Mouse (Mus musculus): ENCODE data around the gene Gmeb1. TPM values are rescaled to one million over a fixed set of nuclear protein-coding genes. Genes with fewer than 3 reads are reported as not detected.
"Not testable (repeated sequence)": the region's sequence is repeated elsewhere in the genome, so short reads cannot be mapped to it uniquely, and the experiment has no call there.

Gmeb1 gene
- polyA plus RNA-seq, 1 experiment = 13.5 TPM

GRCm38 (mm10) chr4:132245643-132246042 lies 15.8 kb downstream of the Gmeb1 start:
- no peak for TF ChIP-seq CTCF (IDR thresholded peaks at IDR 0.05; ENCODE audit: extremely low read depth, insufficient read length, insufficient replicate concordance, low read depth, low read length)
- TF ChIP-seq POLR2A (IDR thresholded peaks at IDR 0.05; ENCODE audit: low read depth, low read length) = no peak
- H3K4me1 ChIP-seq (ENCODE audit: control insufficient read depth, insufficient read depth, insufficient read length, low read length) = no peaks in the 10 kb centered on the region
- WGBS = 89% methylated on average over 3 of the region's 3 CpGs
- no peak overlapping the region for H3K27ac ChIP-seq (ENCODE audit: insufficient read depth, low read depth, low read length)
- no peaks in the 10 kb centered on the region for H3K27me3 ChIP-seq (ENCODE audit: control insufficient read depth, insufficient read depth, low read length)
- H3K4me3 ChIP-seq (ENCODE audit: low read depth, low read length) = no peak overlapping the region
- H3K36me3 ChIP-seq (ENCODE audit: control insufficient read depth, insufficient read depth, low read length) = peaks cover 32% of the 10 kb centered on the region

GRCm38 (mm10) chr4:132241208-132241607 lies 20.2 kb downstream of the Gmeb1 start:
- TF ChIP-seq POLR2A (IDR thresholded peaks at IDR 0.05; ENCODE audit: low read depth, low read length) (no peak), CTCF (IDR thresholded peaks at IDR 0.05; ENCODE audit: extremely low read depth, insufficient read length, insufficient replicate concordance, low read depth, low read length) (no peak)
- H3K36me3 ChIP-seq (ENCODE audit: control insufficient read depth, insufficient read depth, low read length) = peaks cover 29% of the 10 kb centered on the region
- WGBS = 90% methylated on average over 3 of the region's 3 CpGs

GRCm38 (mm10) chr4:132240367-132240766 lies 21.0 kb downstream of the Gmeb1 start:
- Histone ChIP-seq H3K4me3 (ENCODE audit: low read depth, low read length) (no peak overlapping the region), H3K27me3 (ENCODE audit: control insufficient read depth, insufficient read depth, low read length) (no peaks in the 10 kb centered on the region), H3K27ac (ENCODE audit: insufficient read depth, low read depth, low read length) (no peak overlapping the region), H3K4me1 (ENCODE audit: control insufficient read depth, insufficient read depth, insufficient read length, low read length) (no peaks in the 10 kb centered on the region), H3K36me3 (ENCODE audit: control insufficient read depth, insufficient read depth, low read length) (peaks cover 29% of the 10 kb centered on the region)
- WGBS = 86% methylated on average over 3 of the region's 3 CpGs
- TF ChIP-seq POLR2A (IDR thresholded peaks at IDR 0.05; ENCODE audit: low read depth, low read length) (no peak), CTCF (IDR thresholded peaks at IDR 0.05; ENCODE audit: extremely low read depth, insufficient read length, insufficient replicate concordance, low read depth, low read length) (no peak)

More at GRCm38 (mm10) chr4:132241208-132241607, 20.2 kb downstream of the Gmeb1 start:
- Histone ChIP-seq H3K27ac (ENCODE audit: insufficient read depth, low read depth, low read length) (no peak overlapping the region), H3K4me1 (ENCODE audit: control insufficient read depth, insufficient read depth, insufficient read length, low read length) (no peaks in the 10 kb centered on the region), H3K4me3 (ENCODE audit: low read depth, low read length) (no peak overlapping the region), H3K27me3 (ENCODE audit: control insufficient read depth, insufficient read depth, low read length) (no peaks in the 10 kb centered on the region)

- no peak for TF ChIP-seq CTCF (IDR thresholded peaks at IDR 0.05; ENCODE audit: extremely low read depth, insufficient read length, insufficient replicate concordance, low read depth, low read length)
- TF ChIP-seq POLR2A (IDR thresholded peaks at IDR 0.05; ENCODE audit: low read depth, low read length) = no peak
- WGBS = 80% methylated on average over 4 of the region's 4 CpGs
- peaks cover 38% of the 10 kb centered on the region for H3K36me3 ChIP-seq (ENCODE audit: control insufficient read depth, insufficient read depth, low read length)
- H3K4me1 ChIP-seq (ENCODE audit: control insufficient read depth, insufficient read depth, insufficient read length, low read length) = no peaks in the 10 kb centered on the region
- no peak overlapping the region for H3K4me3 ChIP-seq (ENCODE audit: low read depth, low read length)
- no peaks in the 10 kb centered on the region for H3K27me3 ChIP-seq (ENCODE audit: control insufficient read depth, insufficient read depth, low read length)
- H3K27ac ChIP-seq (ENCODE audit: insufficient read depth, low read depth, low read length) = no peak overlapping the region
These were observed 23.0 kb downstream of the Gmeb1 start for GRCm38 (mm10) chr4:132238356-132238755.

- Histone ChIP-seq H3K4me3 (ENCODE audit: low read depth, low read length) (no peak overlapping the region), H3K27me3 (ENCODE audit: control insufficient read depth, insufficient read depth, low read length) (no peaks in the 10 kb centered on the region), H3K36me3 (ENCODE audit: control insufficient read depth, insufficient read depth, low read length) (peaks cover 51% of the 10 kb centered on the region), H3K4me1 (ENCODE audit: control insufficient read depth, insufficient read depth, insufficient read length, low read length) (no peaks in the 10 kb centered on the region), H3K27ac (ENCODE audit: insufficient read depth, low read depth, low read length) (no peak overlapping the region)
- 85% methylated on average over 8 of the region's 8 CpGs for WGBS
- TF ChIP-seq POLR2A (IDR thresholded peaks at IDR 0.05; ENCODE audit: low read depth, low read length) (no peak), CTCF (IDR thresholded peaks at IDR 0.05; ENCODE audit: extremely low read depth, insufficient read length, insufficient replicate concordance, low read depth, low read length) (no peak)
These were observed 26.7 kb downstream of the Gmeb1 start for GRCm38 (mm10) chr4:132234710-132235109.

GRCm38 (mm10) chr4:132230422-132230821 lies 31.0 kb downstream of the Gmeb1 start:
- no peaks in the 10 kb centered on the region for H3K27me3 ChIP-seq (ENCODE audit: control insufficient read depth, insufficient read depth, low read length)
- H3K4me1 ChIP-seq (ENCODE audit: control insufficient read depth, insufficient read depth, insufficient read length, low read length) = no peaks in the 10 kb centered on the region
- TF ChIP-seq CTCF (IDR thresholded peaks at IDR 0.05; ENCODE audit: extremely low read depth, insufficient read length, insufficient replicate concordance, low read depth, low read length) = no peak
- TF ChIP-seq POLR2A (IDR thresholded peaks at IDR 0.05; ENCODE audit: low read depth, low read length) = no peak
- H3K36me3 ChIP-seq (ENCODE audit: control insufficient read depth, insufficient read depth, low read length) = peaks cover 68% of the 10 kb centered on the region
- H3K27ac ChIP-seq (ENCODE audit: insufficient read depth, low read depth, low read length) = no peak overlapping the region
- no peak overlapping the region for H3K4me3 ChIP-seq (ENCODE audit: low read depth, low read length)
- 92% methylated on average over 5 of the region's 5 CpGs for WGBS

- H3K27me3 ChIP-seq (ENCODE audit: control insufficient read depth, insufficient read depth, low read length); H3K27ac ChIP-seq (ENCODE audit: insufficient read depth, low read depth, low read length); H3K4me3 ChIP-seq (ENCODE audit: low read depth, low read length): not testable (repeated sequence)
- 87% methylated on average over 5 of the region's 5 CpGs for WGBS
- Histone ChIP-seq H3K36me3 (ENCODE audit: control insufficient read depth, insufficient read depth, low read length) (peaks cover 18% of the 10 kb centered on the region), H3K4me1 (ENCODE audit: control insufficient read depth, insufficient read depth, insufficient read length, low read length) (peaks cover 17% of the 10 kb centered on the region; the same call in 1 of the 2 replicates)
These were observed 39.4 kb downstream of the Gmeb1 start for GRCm38 (mm10) chr4:132222001-132222400.

- H3K27me3 ChIP-seq (ENCODE audit: control insufficient read depth, insufficient read depth, low read length); H3K4me3 ChIP-seq (ENCODE audit: low read depth, low read length); H3K36me3 ChIP-seq (ENCODE audit: control insufficient read depth, insufficient read depth, low read length): not testable (repeated sequence)
- H3K4me1 ChIP-seq (ENCODE audit: control insufficient read depth, insufficient read depth, insufficient read length, low read length) = peaks cover 23% of the 10 kb centered on the region; the same call in 1 of the 2 replicates
- 43% methylated on average over 6 of the region's 6 CpGs for WGBS
- H3K27ac ChIP-seq (ENCODE audit: insufficient read depth, low read depth, low read length) = peak overlapping the region; percentile 65
These were observed 43.0 kb downstream of the Gmeb1 start for GRCm38 (mm10) chr4:132218439-132218838.
